Mouse (Mus musculus): ENCODE data around the gene Rbm6. TPM values are rescaled to one million over a fixed set of nuclear protein-coding genes. Genes with fewer than 3 reads are reported as not detected.

Gene Rbm6
- total RNA-seq, 2 experiments from 2014 or later, result 150 to 174 TPM

DNA sequence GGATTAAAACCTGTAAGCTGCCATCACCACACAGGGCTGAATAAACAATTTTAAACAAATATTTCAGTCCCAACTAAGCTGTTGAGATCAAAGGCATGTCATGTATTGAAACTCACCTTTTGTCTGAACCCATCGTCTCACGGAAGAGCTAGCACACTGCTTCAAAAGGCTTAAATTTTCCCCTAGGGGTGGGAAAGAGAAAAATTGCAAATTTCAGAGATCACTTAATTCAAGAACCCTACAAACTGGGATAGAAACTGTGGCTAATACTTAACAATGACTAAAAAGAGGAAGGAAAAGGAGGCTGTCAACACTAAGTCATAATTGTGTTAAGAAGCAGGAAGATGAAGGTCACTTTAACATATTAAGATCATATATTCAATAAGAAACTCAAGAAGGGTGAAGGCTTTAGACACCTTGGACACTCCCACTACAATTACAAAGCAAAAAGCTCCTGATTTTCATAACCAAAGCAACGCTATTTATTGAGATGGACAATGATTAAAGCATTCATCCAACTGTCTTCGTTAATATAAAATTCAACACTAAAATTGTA is 103.5 kb downstream of the Rbm6 start:
- no peak for ATAC-seq (replicated peaks; ENCODE audit: low FRiP score, low TSS enrichment, poor library complexity, severe bottlenecking)

DNA sequence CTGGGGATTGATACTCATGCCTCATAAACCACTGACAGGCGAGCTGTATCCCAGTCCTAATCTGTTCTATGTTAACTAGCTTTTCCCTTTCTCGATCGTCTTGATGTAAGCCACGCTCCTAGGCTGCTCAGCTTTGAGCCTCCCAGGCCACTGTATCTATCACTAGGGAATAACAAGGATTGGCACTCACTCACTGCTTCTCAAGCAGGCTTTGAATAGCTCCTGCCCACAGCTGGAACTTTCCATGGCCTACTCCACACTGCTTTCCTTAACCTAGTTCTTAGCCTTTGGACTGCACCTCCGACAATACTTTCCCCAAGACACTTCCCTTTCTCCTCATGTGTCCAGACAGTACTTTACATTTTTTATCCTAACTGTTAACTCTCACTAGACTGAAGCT is 104.2 kb downstream of the Rbm6 start:
- no peak for ATAC-seq (replicated peaks; ENCODE audit: low FRiP score, low TSS enrichment, poor library complexity, severe bottlenecking)

DNA sequence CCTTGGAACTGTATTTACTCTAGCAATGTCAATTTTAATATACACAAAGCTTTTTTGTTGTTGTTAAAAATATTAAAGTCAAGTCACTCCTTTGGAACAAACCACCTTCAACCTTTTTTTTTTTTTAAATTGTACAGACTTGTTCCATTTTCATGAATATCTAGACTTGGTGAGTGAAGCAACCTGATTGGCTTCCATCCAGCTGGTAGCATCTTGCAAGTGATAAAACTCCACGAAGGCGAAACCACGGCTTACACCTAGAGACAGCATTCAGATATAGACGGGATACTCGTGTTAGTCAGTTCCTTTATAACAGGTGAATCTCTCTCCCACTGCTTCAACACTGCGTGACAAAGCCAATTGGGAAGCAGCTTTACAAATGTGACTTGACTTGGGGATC is 113.4 kb downstream of the Rbm6 start:
- no peak for ATAC-seq (replicated peaks; ENCODE audit: low FRiP score, low TSS enrichment, poor library complexity, severe bottlenecking)

DNA sequence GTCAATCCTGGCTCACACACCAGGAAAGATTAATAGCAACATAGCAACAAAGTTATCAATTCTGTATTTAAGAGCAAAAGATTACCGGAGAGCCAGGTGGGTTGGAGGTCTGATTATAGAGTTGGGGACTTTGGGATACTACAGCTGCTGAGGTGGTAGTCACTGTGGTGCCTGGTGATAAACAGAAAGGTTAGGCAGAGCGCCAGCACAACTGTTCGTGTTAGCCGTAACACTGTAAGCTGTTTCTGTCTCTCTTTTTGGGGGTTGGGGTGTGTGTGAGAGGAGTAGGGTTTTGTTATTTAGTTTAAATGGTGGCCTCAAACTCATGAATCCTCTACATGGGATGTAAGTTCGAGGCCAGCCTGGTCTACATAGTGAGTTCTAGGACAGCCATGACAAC is 122.7 kb downstream of the Rbm6 start:
- peak; percentile 75 for ATAC-seq (replicated peaks; ENCODE audit: low FRiP score, low TSS enrichment, poor library complexity, severe bottlenecking)

DNA sequence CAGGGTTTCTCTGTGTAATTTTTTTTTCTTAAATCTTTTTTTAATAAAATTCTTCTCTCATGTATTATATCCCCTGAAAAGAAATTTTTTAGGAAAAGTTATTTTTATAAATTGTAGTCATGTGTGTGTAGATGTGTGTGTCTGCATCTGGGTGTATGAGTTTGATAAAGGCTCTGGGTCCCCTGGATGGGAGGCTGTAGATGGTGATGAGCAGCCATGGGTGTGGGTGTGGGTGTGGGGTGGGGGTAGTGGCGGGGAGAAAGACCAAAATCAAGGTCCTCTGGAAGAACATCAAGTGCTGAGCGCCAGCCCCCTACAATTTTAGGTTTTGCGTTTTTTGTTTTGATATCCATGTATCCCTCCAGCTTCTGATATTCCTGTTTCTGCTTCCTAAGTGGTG is 125.0 kb downstream of the Rbm6 start:
- no peak for ATAC-seq (replicated peaks; ENCODE audit: low FRiP score, low TSS enrichment, poor library complexity, severe bottlenecking)

DNA sequence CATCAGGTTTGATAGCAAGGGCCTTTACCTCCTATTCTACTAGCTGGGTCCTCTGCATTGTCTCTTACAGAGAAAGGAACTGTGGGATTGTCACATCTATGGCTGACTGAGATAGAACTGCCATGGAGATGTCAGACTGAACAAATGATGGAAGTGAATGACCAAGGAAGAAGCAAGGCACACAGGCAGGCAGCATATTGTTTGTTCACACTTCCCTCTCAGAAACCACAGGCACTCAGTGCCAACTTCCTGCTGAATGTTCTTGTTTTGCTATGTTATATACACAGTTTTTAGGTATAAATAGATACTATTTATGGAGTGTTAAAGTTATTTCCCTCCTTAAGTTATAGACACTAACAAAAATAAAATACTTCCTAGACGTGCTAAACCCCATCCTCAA is 125.7 kb downstream of the Rbm6 start:
- ATAC-seq (replicated peaks; ENCODE audit: low FRiP score, low TSS enrichment, poor library complexity, severe bottlenecking), result no peak

DNA sequence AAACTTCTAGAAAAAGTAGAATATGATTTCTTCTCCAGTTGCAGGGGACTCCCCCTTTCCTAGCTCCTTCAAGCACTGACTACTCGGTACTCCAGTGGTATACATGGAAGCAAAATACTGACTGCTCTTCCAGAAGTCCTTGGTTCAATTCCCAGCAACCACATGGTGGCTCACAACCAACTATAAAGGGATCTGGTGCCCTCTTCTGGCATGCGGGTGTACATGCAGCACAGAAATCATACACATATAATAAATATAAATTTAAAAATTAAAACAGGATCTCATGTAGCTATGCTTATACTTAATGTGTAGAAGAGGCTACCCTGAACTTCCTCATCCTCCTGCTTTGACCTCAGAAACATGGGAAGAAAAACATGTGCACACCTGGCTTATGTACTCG is 126.4 kb downstream of the Rbm6 start:
- no peak for ATAC-seq (replicated peaks; ENCODE audit: low FRiP score, low TSS enrichment, poor library complexity, severe bottlenecking)

DNA sequence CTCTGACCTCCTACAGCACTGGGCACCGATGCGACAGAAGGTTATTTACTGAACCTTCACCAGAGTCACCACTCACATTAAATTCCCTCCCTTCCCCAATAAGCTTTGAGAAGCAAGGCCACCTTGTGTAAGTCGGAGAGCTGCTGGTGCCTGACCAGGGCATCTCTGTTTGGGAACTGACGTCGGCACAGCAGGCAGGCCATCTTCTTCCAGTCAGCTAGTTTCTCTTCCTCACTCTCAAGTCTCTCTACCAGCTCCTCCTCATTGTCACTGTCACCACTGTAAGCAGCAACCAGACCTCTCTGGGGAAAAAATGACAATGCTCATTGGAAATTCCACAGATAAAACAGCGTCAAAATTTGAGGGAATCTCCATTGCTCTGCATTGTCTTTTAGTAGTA is 129.0 kb downstream of the Rbm6 start:
- no peak for ATAC-seq (replicated peaks; ENCODE audit: low FRiP score, low TSS enrichment, poor library complexity, severe bottlenecking)

DNA sequence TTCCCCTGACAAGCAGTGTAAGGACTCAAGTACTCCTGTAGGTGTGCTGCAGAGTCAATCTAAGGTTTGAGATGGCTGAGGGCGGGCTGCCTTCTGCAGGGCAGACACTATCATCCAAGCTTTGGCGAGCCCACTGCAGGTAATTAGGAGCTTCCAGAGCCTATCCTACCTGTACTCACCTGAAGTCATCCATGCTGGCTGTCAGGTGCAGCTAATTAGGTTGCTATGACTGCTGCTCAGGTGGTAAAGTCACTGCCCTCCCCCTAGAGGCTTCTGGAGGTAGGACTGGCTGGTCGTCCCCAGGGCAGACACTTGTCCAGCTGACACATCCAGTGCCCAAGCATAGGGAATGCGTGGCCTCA is 134.2 kb downstream of the Rbm6 start:
- ATAC-seq (replicated peaks; ENCODE audit: low FRiP score, low TSS enrichment, poor library complexity, severe bottlenecking), result peak; percentile 53

DNA sequence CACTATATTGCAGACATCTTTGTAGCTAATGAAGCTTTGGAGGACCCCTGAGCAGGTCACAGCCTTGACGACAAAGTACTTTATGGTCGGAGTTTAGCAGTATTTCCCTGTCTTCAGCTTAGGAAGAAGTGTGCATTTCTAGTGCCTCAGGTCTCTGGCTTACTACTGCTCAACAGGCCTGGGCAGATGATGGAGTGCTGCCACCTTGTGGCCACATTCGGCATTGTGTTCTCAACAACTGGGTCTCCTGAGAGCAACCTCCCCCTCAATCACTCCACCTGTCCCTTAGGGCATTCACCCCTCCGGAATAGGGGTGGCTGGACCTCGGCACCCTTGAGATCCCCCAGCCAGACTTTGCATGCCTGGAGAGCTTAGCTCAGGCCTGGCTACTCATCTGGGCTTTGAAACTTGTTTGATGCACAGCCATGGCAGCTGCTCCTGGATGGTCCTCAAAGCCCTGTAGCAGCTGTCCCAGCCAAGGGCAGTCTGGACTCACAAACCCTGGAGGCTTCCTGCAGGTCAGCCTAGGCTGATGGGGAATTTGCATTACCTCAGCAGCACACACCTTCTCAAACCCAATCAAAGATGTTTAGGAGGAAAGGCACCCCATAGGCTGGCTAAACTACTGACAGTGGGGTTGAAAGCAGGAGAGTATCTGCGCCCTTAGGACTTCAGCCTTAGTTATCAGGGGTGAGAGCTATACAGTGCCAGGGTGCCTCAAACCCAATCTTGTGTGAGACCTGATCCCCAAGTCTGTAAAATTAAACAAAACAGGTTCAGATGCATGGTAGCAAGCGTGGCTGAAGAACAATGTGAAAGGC is 134.8 kb downstream of the Rbm6 start:
- peak; percentile 51; the same call in 1 of the 2 replicates for ATAC-seq (replicated peaks; ENCODE audit: low FRiP score, low TSS enrichment, poor library complexity, severe bottlenecking)

DNA sequence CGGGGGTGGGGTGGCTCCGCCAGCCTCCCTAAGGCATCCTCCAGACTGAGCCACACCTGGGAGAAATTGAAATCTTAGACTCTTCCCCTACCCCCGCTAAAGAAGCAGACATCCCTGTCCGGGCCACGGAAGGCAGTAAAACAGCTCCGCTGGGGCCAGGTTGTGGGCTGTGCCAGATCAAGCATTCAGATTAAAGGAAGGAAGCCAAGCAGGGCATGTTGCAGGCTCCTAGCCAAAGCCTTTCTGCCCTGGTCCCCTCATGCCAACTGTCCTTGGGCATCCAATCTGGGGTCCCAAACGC is 136.9 kb downstream of the Rbm6 start:
- no peak for ATAC-seq (replicated peaks; ENCODE audit: low FRiP score, low TSS enrichment, poor library complexity, severe bottlenecking)

DNA sequence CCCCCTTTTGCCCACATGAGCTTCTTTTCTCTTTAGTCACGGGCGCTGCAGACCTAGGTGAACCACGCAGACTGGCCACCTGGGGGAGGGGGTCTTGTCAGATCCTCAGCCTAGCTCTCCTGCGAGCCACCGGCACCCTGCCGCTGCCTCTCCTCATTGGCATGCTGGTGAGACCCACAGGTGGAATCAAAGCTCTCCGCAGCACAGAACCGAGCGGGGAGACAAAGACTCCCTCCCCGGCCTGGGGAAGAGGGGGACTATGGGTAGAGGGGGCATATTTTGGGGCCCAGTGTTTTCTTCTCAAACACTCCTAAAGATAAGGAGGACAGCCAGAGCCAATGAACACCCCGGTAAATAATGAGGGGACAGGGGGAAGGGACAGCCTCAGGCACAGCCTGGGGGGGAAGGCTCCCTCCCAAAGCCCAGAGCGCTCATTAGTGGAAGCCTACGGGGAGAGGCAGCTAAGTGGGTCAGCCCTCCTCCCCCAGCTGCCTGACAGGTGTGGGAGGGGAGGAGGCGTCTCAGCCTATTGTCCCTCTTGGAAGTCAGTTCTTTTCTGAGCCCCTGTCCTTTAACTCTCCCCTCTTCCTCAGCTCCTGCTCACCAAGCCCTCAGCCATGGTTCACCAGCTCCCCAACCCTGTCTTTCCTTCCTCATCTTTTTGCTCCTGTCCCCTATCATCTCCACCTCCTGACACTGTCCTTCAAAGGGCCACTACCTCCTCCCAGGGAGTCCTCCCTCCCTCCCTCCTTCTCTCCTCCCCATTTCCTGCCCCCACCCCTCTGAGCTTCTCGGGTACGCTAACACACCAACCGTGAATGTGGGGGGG is 137.5 kb downstream of the Rbm6 start:
- ATAC-seq (replicated peaks; ENCODE audit: low FRiP score, low TSS enrichment, poor library complexity, severe bottlenecking), result no peak

DNA sequence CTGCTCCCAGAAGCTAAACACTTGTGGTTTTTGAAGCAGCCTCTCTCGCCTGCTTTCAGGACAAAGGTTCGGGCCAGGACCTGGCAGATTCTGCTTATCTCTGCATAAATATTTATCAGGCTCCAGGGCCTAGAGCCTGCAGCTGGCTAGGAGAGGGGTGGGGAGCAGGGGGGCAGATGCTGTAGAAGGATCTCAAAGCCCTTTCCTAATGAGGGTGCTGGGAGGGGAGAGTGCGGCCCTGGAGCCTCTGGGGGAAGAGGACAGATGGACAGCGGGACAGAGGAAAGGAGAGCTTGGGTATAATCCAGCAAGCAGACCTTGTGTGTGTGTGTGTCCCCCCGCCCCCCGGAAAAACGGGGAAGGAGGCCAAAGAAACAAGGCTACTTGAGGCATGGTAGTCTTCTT is 138.5 kb downstream of the Rbm6 start:
- ATAC-seq (replicated peaks; ENCODE audit: low FRiP score, low TSS enrichment, poor library complexity, severe bottlenecking), result no peak

DNA sequence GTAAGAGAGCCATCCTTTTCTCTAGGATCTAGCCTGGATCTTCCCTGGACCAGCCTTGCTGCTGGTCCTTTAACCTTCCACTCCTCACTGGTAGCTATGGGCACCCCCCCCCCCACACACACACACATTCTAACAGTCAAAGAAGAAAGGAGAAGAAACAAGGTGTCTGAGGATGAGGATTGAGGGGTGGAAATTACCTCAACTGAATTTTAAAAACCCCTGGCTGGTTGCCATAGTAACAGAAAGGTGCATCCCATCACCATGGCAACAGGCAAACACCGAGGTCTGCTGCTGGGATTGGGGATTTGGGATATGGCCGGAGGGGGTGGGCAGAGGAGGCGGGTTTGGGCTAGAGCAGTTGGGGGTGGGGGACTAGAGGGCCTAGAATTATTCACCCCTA is 143.3 kb downstream of the Rbm6 start:
- no peak for ATAC-seq (replicated peaks; ENCODE audit: low FRiP score, low TSS enrichment, poor library complexity, severe bottlenecking)

DNA sequence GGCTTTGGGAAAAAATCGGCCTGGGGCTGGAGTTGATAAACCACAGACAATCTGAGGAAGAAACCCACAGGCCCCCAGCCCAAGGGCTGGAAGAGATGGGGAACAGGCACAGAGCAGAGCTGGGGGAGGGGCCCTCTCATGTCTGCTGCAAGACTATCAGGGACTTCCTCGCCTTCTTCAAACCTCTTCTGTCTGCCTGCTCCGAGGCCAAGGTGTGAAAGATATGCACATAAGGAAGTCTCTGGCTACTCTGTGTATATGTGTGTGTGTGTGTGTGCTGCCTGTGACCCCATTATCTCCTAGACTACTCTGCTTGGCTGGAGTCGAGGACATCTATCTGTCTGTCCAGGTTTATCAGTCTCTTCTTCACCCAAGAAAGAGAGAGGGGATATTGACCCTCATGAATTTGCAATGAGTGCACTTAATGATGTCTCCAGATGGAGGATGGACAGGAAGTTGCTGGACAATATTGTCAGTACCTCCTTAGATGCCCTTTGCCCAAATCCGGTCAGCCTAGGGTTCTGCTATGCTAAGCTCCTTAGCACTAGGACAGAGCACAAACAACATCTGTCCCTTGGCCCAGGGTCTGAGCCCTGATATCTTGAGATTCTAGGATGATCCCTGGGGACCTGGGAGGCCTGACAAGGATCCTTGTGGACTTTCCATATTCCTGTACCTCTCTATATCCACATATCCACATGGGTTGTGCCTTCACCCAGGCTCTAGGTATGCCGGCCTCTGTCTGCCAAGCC is 143.9 kb downstream of the Rbm6 start:
- no peak for ATAC-seq (replicated peaks; ENCODE audit: low FRiP score, low TSS enrichment, poor library complexity, severe bottlenecking)

DNA sequence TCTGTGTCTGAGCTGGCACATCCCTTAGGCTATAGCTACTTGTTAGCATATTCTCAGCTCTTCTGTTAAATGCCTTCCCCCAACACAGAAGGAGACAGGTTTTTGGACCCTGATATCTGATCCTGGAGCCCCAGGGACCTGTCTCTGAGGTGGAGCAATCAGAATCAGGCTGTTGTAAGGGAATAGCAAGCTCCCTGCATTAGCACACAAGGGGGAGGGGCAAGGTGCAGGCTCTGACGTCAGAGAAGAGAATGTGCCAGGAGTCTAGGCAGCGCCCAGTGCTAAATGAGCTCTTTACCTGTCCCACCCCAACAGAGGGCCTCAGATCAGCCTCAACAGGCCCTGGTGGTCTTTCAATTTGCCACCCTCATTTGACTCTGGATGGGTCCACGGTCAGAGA is 146.0 kb downstream of the Rbm6 start:
- no peak for ATAC-seq (replicated peaks; ENCODE audit: low FRiP score, low TSS enrichment, poor library complexity, severe bottlenecking)

DNA sequence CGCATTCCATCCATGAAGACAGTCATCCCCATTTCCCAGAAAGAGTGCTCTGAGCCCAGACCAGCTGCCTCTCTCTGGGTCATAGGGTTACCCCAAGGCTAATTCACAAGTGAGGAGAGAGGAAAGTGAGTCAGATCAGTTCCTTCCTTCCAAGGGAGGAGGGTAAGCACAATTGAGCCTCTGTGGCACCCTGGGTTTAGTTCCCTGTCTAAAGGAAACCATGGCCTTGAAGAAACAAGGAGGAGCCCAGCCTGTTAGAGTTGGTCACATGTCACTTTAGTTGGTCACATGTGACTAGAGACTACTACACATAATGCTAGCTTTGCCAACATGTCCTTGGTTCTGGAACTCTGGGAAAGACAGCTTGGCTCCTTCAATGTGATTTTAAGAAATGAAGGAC is 148.2 kb downstream of the Rbm6 start:
- no peak for ATAC-seq (replicated peaks; ENCODE audit: low FRiP score, low TSS enrichment, poor library complexity, severe bottlenecking)

DNA sequence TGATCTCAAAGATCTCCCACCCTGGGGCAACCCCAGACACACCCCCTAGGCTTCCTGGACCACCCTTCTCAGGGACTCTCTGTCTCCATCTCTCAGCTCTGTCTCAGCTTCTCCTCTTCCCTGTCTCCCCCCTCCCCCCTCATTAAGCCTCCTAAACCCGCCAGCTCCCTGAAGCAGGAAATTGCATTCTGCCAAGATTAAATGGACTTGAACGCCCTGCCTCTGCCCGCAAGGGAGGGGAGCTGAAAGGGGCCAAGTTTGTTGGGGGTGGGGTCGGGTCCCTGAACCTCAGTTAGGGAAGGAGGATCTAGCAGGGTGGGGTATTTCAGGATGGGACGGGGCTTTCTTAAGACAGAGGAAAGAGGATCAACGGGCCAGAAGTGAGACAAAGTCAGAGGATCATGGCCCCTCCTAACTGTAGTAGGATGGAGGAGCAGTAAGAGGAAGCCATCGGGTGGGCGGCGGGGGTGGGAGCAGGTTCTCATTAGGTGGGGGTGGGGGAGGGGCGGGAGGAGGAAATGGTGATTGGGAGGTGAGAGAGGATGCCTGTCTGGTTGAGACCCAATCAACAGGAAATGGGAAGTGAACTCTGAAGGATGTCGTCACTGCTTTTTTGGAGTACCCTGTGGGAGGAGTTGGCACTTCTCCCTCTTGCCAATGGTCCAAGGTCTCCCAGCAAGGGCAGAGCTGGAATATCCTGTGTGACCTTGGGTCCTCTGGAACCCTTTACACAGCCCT is 149.1 kb downstream of the Rbm6 start:
- no peak for ATAC-seq (replicated peaks; ENCODE audit: low FRiP score, low TSS enrichment, poor library complexity, severe bottlenecking)
